Mouse (Mus musculus) common myeloid progenitor, adult 5-6 weeks (primary cell): ENCODE results near the gene Cryz. TPM values are rescaled to one million over a fixed set of nuclear protein-coding genes. Genes with fewer than 3 reads are reported as not detected.

Source experiments
- ATAC-seq: replicated peaks from 2 replicates; pipeline ENCODE4 v1.8.0; 2016; ENCODE audit warnings: low read depth, mild to moderate bottlenecking, moderate TSS enrichment, inconsistent platforms; ENCODE audit not compliant: poor library complexity, severe bottlenecking
- total RNA-seq: library from RNA; stranded (forward); fragments of 200-1000, 187-1606 nt; gene quantifications from 2 replicates; pipeline ENCODE4 v1.2.3, GENCODE M21; 2017

The Cryz gene
- total RNA-seq, 1 experiment from 2014 or later, result 5.1 TPM

DNA sequence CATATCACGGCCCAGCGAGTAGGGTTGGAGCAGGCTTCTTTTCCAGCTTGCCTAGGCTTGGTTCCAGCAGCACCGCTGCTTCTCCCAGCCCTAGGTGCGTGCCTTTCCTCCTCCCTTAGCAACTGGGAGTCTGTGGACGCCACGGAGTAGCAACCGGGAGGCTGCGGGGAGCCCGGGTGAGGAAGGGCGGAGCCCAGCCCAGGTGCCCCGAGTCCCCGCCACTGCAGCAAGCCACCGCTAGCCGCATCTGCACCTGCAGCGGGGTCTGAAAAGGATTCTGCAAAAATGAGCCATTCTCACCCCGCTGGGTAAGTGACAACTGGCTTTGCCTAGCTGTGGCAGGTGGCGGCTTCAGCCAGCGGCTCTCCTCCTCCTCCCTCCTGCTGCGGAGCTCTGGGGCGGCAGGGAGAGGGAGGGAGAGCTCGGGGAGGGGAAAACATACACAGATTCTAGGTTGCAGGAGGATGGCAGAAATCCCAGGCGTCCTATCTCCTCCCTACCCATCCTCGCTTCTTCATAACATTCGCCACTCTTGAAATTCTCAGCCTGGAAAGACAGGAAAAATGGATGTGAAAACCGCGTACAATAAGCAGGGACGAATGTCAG, 67.6 kb downstream of the Cryz start:
- no peak for ATAC-seq

GRCm38 (mm10) chr3:154664636-154665035, 68.1 kb downstream of the Cryz start:
- no peak for ATAC-seq

GRCm38 (mm10) chr3:154668485-154668884, 72.0 kb downstream of the Cryz start:
- ATAC-seq, result no peak

DNA sequence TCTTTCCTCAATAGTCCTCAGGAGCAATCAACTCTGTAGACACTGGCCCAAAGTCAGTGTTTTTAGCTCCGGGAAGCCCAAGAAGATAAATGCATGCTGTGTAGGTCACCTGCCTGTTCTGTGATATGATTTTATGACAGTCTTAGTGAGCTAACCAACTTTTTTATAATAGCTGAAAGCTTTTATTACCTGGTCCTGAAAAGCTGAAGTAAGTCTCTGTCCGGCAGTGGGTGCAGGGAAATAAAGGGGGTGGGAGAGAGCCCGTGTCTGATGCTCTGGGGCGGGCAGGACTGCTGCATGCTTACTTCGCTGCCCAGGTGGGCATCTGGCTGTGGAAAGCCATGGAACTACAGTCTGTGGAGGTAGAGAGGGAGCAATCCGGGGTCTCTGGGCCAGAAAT, 74.1 kb downstream of the Cryz start:
- ATAC-seq, result no peak

DNA sequence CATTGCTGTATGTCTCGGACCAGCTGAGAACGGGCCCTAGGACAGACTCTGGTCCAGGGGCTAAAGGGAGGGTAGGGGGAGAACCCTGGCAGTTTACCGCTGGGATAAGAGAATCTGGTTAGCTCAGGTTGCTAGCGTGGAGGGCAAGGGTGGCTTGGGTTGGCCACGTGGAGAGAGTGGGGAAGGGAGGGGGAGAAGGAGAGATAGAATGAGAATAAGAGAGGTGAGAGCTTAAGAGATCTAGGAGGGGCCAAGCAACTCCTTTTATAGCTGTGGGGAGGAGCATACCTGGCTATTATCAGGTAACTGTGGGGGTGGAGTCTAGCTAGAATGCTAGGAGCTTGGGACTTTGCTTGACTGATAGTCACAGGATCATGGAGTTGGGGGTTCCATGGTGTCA, 74.5 kb downstream of the Cryz start:
- no peak for ATAC-seq

Other genes starting within 250 kb of the Cryz start
- 4.1 and 4.6 TPM in 2 replicates for gene Tyw3, start 393 bp downstream of the Cryz start, total RNA-seq
- gene Erich3, start 67.1 kb downstream of the Cryz start, total RNA-seq, result not detected in 2 replicates